Mouse (Mus musculus): ENCODE measurements around the gene Slc2a9. TPM values are rescaled to one million over a fixed set of nuclear protein-coding genes. Genes with fewer than 3 reads are reported as not detected.

The Slc2a9 gene
- total and polyA plus RNA-seq, 3 experiments: 0.50 to 4.2 (median 3.5) TPM

DNA sequence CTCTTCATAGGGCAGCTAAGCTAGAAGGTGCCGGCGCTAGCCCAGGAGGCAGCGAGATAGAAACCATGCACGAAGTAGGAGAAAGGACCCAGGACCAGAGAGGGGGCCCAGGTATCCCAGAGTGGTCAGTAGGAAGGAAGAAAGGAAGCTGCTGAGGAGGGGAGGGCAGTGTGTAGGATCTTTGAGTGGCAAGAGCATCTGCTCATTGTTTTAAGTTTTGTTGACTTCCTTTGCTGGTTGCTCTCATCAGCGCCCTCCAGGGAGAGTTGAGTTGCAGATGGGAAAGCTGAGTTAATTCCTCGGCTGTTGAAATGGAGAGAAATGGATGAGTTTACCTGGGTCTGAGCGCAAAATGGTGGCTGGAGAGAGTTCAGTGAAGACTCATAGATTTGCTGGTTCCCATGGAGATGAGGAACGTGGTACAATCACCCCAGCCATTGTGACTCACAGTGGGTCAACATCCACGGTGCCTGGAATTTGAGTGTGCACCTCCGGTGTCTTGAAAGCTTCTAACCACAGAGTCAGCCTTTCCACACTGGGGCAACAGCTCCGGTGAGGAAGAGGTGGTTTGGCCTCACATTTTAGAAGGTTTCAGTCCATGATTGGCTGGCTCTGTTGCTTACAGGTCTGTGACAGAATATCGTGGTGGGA, 201.1 kb downstream of the Slc2a9 start:
- no peaks in the 10 kb centered on the region for H3K9me3 ChIP-seq (replicated peaks)
- no peak overlapping the region for H3K4me3 ChIP-seq (ENCODE audit: low read depth, low read length)
- no peaks in the 10 kb centered on the region for H3K4me1 ChIP-seq (ENCODE audit: insufficient read depth, low read depth, low read length)
- peaks cover 10% of the 10 kb centered on the region for H3K27me3 ChIP-seq (ENCODE audit: insufficient read depth, low read length)
- DNase-seq (ENCODE audit: low spot score) (no peak), ATAC-seq (ENCODE audit: extremely low read depth, insufficient number of reproducible peaks, low FRiP score, poor library complexity, severe bottlenecking) (no peak)
- no peaks in the 10 kb centered on the region for H3K36me3 ChIP-seq (replicated peaks)
- TF ChIP-seq TAL1 (conservative IDR thresholded peaks at IDR 0.05; ENCODE audit: low read depth, low read length) (no peak), POLR2AphosphoS5 (IDR thresholded peaks at IDR 0.05; ENCODE audit: insufficient replicate concordance, low read depth, low read length) (no peak)

Other genes starting within 250 kb of the Slc2a9 start
- 34.0 and 34.2 TPM in 2 replicates for gene Tmem128, start 243.0 kb downstream of the Slc2a9 start, total RNA-seq (2014; fragmentation: Nextera tagmentation)
- gene Tmem128, start 243.0 kb downstream of the Slc2a9 start, total RNA-seq (2017): 50.2 and 57.4 TPM in 2 replicates
- gene Tmem128, start 243.0 kb downstream of the Slc2a9 start, polyA plus RNA-seq (2012): 30.5 and 34.1 TPM in 2 replicates
- gene Otop1, start 227.2 kb downstream of the Slc2a9 start, total RNA-seq (2014; fragmentation: Nextera tagmentation): not detected in 2 replicates
- gene Otop1, start 227.2 kb downstream of the Slc2a9 start, total RNA-seq (2017): 0.05 and 0.12 TPM in 2 replicates
- not detected in 2 replicates for gene Otop1, start 227.2 kb downstream of the Slc2a9 start, polyA plus RNA-seq (2012)
- not detected in 2 replicates for gene Drd5, start 183.8 kb downstream of the Slc2a9 start, total RNA-seq (2014; fragmentation: Nextera tagmentation)
- gene Drd5, start 183.8 kb downstream of the Slc2a9 start, total RNA-seq (2017): 0.05 TPM in 1 of 2 replicates, not detected in the other
- gene Drd5, start 183.8 kb downstream of the Slc2a9 start, polyA plus RNA-seq (2012): not detected in 2 replicates
- 105 and 107 TPM in 2 replicates for gene Wdr1, start 60.1 kb upstream of the Slc2a9 start, total RNA-seq (2014; fragmentation: Nextera tagmentation)
- gene Wdr1, start 60.1 kb upstream of the Slc2a9 start, total RNA-seq (2017): 153 and 158 TPM in 2 replicates
- 104 and 121 TPM in 2 replicates for gene Wdr1, start 60.1 kb upstream of the Slc2a9 start, polyA plus RNA-seq (2012)
- gene Zfp518b, start 181.7 kb upstream of the Slc2a9 start, total RNA-seq (2014; fragmentation: Nextera tagmentation): not detected in 2 replicates
- gene Zfp518b, start 181.7 kb upstream of the Slc2a9 start, total RNA-seq (2017): 0.06 and 0.16 TPM in 2 replicates
- not detected in 2 replicates for gene Zfp518b, start 181.7 kb upstream of the Slc2a9 start, polyA plus RNA-seq (2012)